Mouse (Mus musculus) kidney, adult 2 months (tissue): ENCODE results near the gene Gpbp1. TPM values are rescaled to one million over a fixed set of nuclear protein-coding genes. Genes with fewer than 3 reads are reported as not detected.

Experiments used
- DNase-seq: peaks from one replicate; pipeline ENCODE4 v3.0.0; 2021
- H3K27ac ChIP-seq: fragments of 200-500 bp; 2 replicates; pipeline ENCODE4 v1.5.1; 2012; ENCODE audit warnings: low read depth, low read length, control low read depth, inconsistent platforms; ENCODE audit not compliant: insufficient read depth
- H3K27me3 ChIP-seq: fragments of 200-500 bp; replicated peaks from 2 replicates; pipeline ENCODE4 v1.6.1; 2012; ENCODE audit warnings: mild to moderate bottlenecking, moderate library complexity, low read length, inconsistent platforms; ENCODE audit not compliant: control insufficient read depth, insufficient read depth
- H3K36me3 ChIP-seq: fragments of 200-500 bp; 2 replicates; pipeline ENCODE4 v1.6.1; 2012; ENCODE audit warnings: mild to moderate bottlenecking, moderate library complexity, low read length, inconsistent platforms; ENCODE audit not compliant: control insufficient read depth, insufficient read depth
- H3K4me1 ChIP-seq: fragments of 200-500 bp; 2 replicates; pipeline ENCODE4 v1.6.1; 2011; ENCODE audit warnings: low read length; ENCODE audit not compliant: control insufficient read depth, insufficient read depth
- H3K4me3 ChIP-seq: fragments of 200-500 bp; 2 replicates; pipeline ENCODE4 v1.5.1; 2011; ENCODE audit warnings: mild to moderate bottlenecking, low read depth, low read length, control low read depth; ENCODE audit not compliant: insufficient read depth
- CTCF ChIP-seq: fragments of 200-500 bp; conservative IDR thresholded peaks from 2 replicates; pipeline ENCODE4 v1.5.1; 2011; ENCODE audit warnings: low read depth, mild to moderate bottlenecking, control low read depth, low read length, moderate library complexity, mixed read lengths; ENCODE audit not compliant: insufficient read depth, insufficient read length
- POLR2A ChIP-seq: fragments of 200-500 bp; IDR thresholded peaks from one replicate; pipeline ENCODE4 v1.6.1; 2011; ENCODE audit warnings: low read depth, low read length, control low read depth
- WGBS: fragments of 180-500 bp; shearing (Covaris S2); methylation state at CpG from one replicate; pipeline ENCODE4 v1.1.7; 2018; 5-methylcytosine and 5-hydroxymethylcytosine counted together
- polyA plus RNA-seq: library from polyadenylated mRNA; depleted of rRNA; stranded (reverse); fragments of >200 nt; gene quantifications from 2 replicates; pipeline ENCODE4 v1.2.3, GENCODE M21; 2012

Gpbp1 gene
- polyA plus RNA-seq, 1 experiment: 4.9 TPM

GRCm38 (mm10) chr13:111522336-111522735 is 32.4 kb upstream of the Gpbp1 start:
- 47% methylated on average over 9 of the region's 9 CpGs for WGBS
- peak; percentile 55 for DNase-seq
- H3K4me1 ChIP-seq: no peaks in the 10 kb centered on the region; the same call in 1 of the 2 replicates
- H3K27ac ChIP-seq: 0 out of 2 replicates have a peak overlapping the region, but pooled peaks have one; percentile 23
- no peak overlapping the region for H3K4me3 ChIP-seq
- TF ChIP-seq CTCF (no peak), POLR2A (no peak)
- no peaks in the 10 kb centered on the region for H3K36me3 ChIP-seq
- H3K27me3 ChIP-seq: no peaks in the 10 kb centered on the region

- Histone ChIP-seq H3K4me1 (no peaks in the 10 kb centered on the region; the same call in 1 of the 2 replicates), H3K4me3 (no peak overlapping the region), H3K27me3 (no peaks in the 10 kb centered on the region), H3K36me3 (no peaks in the 10 kb centered on the region), H3K27ac (no peak overlapping the region)
- WGBS: 62% methylated on average over 4 of the region's 4 CpGs
- no peak for DNase-seq
- TF ChIP-seq POLR2A (no peak), CTCF (no peak)
Measured at GRCm38 (mm10) chr13:111520456-111520855, 30.5 kb upstream of the Gpbp1 start.

DNA sequence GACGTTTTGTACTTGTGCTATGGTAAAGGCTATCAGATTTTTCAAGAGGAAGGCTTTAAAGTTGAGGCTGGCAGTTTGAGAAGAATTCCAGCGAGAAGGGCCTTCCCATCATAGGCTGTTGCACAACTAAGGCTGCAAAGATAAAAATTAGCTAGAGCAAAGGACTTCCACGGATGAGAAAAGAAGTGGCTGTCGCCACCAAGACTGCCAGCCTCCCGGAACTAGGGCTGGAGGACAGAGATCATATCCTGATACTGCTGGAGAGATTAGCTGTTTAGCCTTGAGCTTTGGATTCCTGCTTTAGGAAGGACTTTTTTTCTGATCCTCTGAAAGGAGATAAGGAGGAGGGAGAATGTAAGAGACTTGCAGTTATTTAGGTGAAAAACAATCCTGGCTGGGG is 28.4 kb upstream of the Gpbp1 start:
- 39% methylated on average over 5 of the region's 5 CpGs for WGBS
- no peaks in the 10 kb centered on the region for H3K27me3 ChIP-seq
- H3K27ac ChIP-seq: no peak overlapping the region
- no peak overlapping the region for H3K4me3 ChIP-seq
- no peaks in the 10 kb centered on the region; the same call in 1 of the 2 replicates for H3K4me1 ChIP-seq
- no peaks in the 10 kb centered on the region for H3K36me3 ChIP-seq
- DNase-seq: peak; percentile 50
- no peak for TF ChIP-seq POLR2A
- TF ChIP-seq CTCF: no peak

- Histone ChIP-seq H3K36me3 (no peaks in the 10 kb centered on the region), H3K27me3 (no peaks in the 10 kb centered on the region), H3K4me1 (no peaks in the 10 kb centered on the region; the same call in 1 of the 2 replicates), H3K27ac (no peak overlapping the region), H3K4me3 (no peak overlapping the region)
- TF ChIP-seq CTCF (no peak), POLR2A (no peak)
- no peak for DNase-seq
- WGBS: 86% methylated on average over 7 of the region's 7 CpGs
Measured at GRCm38 (mm10) chr13:111516385-111517150, 26.7 kb upstream of the Gpbp1 start.

- no peak for TF ChIP-seq POLR2A
- TF ChIP-seq CTCF: no peak
- Histone ChIP-seq H3K27ac (no peak overlapping the region), H3K27me3 (no peaks in the 10 kb centered on the region), H3K4me1 (no peaks in the 10 kb centered on the region), H3K36me3 (no peaks in the 10 kb centered on the region), H3K4me3 (no peak overlapping the region)
- 46% methylated on average over 5 of the region's 5 CpGs for WGBS
- DNase-seq: no peak
Measured at GRCm38 (mm10) chr13:111509385-111509784, 19.5 kb upstream of the Gpbp1 start.

DNA sequence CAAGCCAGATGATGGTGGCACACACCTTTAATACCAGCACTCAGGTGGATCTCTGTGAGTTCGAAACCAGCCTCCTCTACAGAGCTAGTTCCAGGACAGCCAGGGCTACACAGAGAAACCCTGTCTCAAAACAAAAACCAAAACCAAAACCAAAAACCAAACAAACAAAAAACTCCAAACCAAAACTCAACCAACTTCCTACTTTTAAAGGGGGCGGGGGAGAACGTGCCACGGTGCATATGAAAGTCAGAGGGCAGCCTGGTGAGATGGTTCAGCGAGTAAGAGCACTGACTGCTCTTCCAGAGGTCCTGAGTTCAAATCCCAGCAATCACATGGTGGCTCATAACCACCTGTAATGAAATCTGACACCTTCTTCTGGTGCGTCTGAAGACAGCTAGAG is 18.7 kb upstream of the Gpbp1 start:
- DNase-seq: no peak
- Histone ChIP-seq H3K27ac (no peak overlapping the region), H3K36me3 (no peaks in the 10 kb centered on the region), H3K27me3 (no peaks in the 10 kb centered on the region), H3K4me1 (no peaks in the 10 kb centered on the region), H3K4me3 (no peak overlapping the region)
- no peak for TF ChIP-seq POLR2A
- no peak for TF ChIP-seq CTCF
- WGBS: 63% methylated on average over 6 of the region's 6 CpGs

DNA sequence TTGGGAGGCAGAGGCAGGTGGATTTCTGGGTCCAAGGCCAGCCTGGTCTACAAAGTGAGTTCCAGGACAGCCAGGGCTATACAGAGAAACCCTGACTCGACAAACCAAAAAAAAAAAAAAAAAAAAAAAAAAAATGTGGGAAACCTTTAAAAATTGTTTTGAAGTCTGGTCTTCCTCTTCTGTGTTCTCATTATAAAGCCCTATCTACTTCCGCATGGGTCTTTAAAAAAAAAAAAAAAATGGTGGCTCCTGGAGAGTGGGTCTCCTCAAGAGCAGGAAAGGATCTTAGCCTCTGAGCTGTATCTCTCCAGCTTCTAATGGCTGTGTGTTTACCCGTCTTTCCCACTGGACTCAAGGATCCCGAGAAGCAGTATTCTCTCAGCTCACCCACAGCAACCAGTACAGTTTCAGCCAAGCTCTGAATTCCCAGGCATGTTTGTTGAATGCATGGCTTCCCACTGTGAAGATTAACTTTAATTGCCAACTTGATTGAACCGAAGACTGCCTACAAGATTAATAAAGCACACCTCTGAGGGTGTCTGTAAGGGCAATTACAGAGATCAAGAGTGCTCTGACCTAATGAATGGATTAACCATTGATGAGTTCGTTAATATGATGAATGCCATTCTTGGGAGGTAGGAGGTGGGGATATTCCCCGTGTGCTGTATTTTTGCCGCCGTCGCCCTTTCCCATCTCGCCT is 4.6 kb upstream of the Gpbp1 start:
- H3K4me1 ChIP-seq: no peaks in the 10 kb centered on the region; the same call in 1 of the 2 replicates
- H3K4me3 ChIP-seq: no peak overlapping the region
- no peak overlapping the region for H3K27ac ChIP-seq
- peak; percentile 36 for DNase-seq
- no peak for TF ChIP-seq CTCF
- 33% methylated on average over 11 of the region's 11 CpGs for WGBS
- no peaks in the 10 kb centered on the region for H3K27me3 ChIP-seq
- no peaks in the 10 kb centered on the region for H3K36me3 ChIP-seq
